Mouse (Mus musculus) MEL (cell line): ENCODE data around the gene Hrasls5. TPM values are rescaled to one million over a fixed set of nuclear protein-coding genes. Genes with fewer than 3 reads are reported as not detected.

Experiments used
- DNase-seq: peaks from one replicate; pipeline ENCODE4 v3.0.0; 2011; ENCODE audit warnings: low read depth, low spot score
- H3K27ac ChIP-seq: 2 replicates; pipeline ENCODE4 v1.5.1; 2012; ENCODE audit warnings: low read depth, mild to moderate bottlenecking, control low read depth, low read length, moderate library complexity; ENCODE audit not compliant: control insufficient read depth
- H3K27me3 ChIP-seq, 2 experiments: fragments of 150-350 bp in 1 of 2; sonication (generic) in 1 of 2; 2 replicates each; pipeline ENCODE4 v1.6.1; 2012; ENCODE audit warnings: low read length in 2 of 2, mild to moderate bottlenecking in 2 of 2, improper control_type of control experiment in 1 of 2, moderate library complexity in 1 of 2; ENCODE audit not compliant: insufficient read depth in 2 of 2, control insufficient read depth in 1 of 2
- H3K36me3 ChIP-seq, 2 experiments: 2 replicates each; pipeline ENCODE4 v1.6.1; 2012 to 2014; ENCODE audit warnings: low read length in 2 of 2, improper control_type of control experiment in 1 of 2, inconsistent platforms in 1 of 2, mild to moderate bottlenecking in 1 of 2; ENCODE audit not compliant: insufficient read depth in 2 of 2, control insufficient read depth in 1 of 2
- H3K4me1 ChIP-seq, 2 experiments: fragments of 150-350 bp in 1 of 2; sonication (generic) in 1 of 2; 2 replicates each; pipeline ENCODE4 v1.6.1; 2012; ENCODE audit warnings: low read length in 2 of 2, improper control_type of control experiment in 1 of 2, mild to moderate bottlenecking in 1 of 2; ENCODE audit not compliant: insufficient read depth in 2 of 2, control insufficient read depth in 1 of 2
- H3K4me3 ChIP-seq, 2 experiments: fragments of 150-350 bp in 1 of 2; sonication (generic) in 1 of 2; 2 replicates each; pipeline ENCODE4 v1.5.1; 2012; ENCODE audit warnings: low read depth in 2 of 2, low read length in 2 of 2, mild to moderate bottlenecking in 2 of 2, moderate library complexity in 2 of 2, control low read depth in 1 of 2, improper control_type of control experiment in 1 of 2; ENCODE audit not compliant: control insufficient read depth in 1 of 2, insufficient read depth in 1 of 2
- H3K79me2 ChIP-seq: 2 replicates; pipeline ENCODE4 v1.6.1; 2012; ENCODE audit warnings: mild to moderate bottlenecking, low read length, moderate library complexity; ENCODE audit not compliant: control insufficient read depth, poor library complexity, insufficient read depth
- H3K9ac ChIP-seq: 2 replicates; pipeline ENCODE4 v1.6.1; 2012; ENCODE audit warnings: low read depth, mild to moderate bottlenecking, control low read depth, low read length, moderate library complexity; ENCODE audit not compliant: control insufficient read depth, poor library complexity, severe bottlenecking
- H3K9me3 ChIP-seq: fragments of 150-350 bp; sonication (generic); replicated peaks from 2 replicates; pipeline ENCODE4 v1.6.1; 2012; ENCODE audit warnings: mild to moderate bottlenecking, low read length, improper control_type of control experiment, moderate library complexity; ENCODE audit not compliant: insufficient read depth
- CTCF ChIP-seq, 3 experiments: IDR thresholded peaks in 2 of 3; conservative IDR thresholded peaks in 1 of 3; 2 replicates each; pipeline ENCODE4 v1.5.1; 2011 to 2012; ENCODE audit warnings: low read length in 3 of 3, low read depth in 2 of 3, mild to moderate bottlenecking in 2 of 3, improper control_type of control experiment in 1 of 3, inconsistent platforms in 1 of 3, mixed read lengths in 1 of 3, moderate library complexity in 1 of 3; ENCODE audit not compliant: control insufficient read depth in 1 of 3, insufficient read depth in 1 of 3, poor library complexity in 1 of 3, severe bottlenecking in 1 of 3
- EP300 ChIP-seq, 2 experiments: IDR thresholded peaks; 2 replicates each; pipeline ENCODE4 v1.6.1; 2011; ENCODE audit warnings: improper control_type of control experiment in 2 of 2, low read length in 2 of 2, low read depth in 1 of 2, mild to moderate bottlenecking in 1 of 2
- ETS1 ChIP-seq: IDR thresholded peaks from 2 replicates; pipeline ENCODE4 v1.6.1; 2012; ENCODE audit warnings: low read depth, mild to moderate bottlenecking, inconsistent platforms, low read length, improper control_type of control experiment, moderate library complexity
- GABPA ChIP-seq: IDR thresholded peaks from 2 replicates; pipeline ENCODE4 v1.6.1; 2012; ENCODE audit warnings: low read depth, mild to moderate bottlenecking, inconsistent platforms, low read length, improper control_type of control experiment, moderate library complexity
- GATA1 ChIP-seq: IDR thresholded peaks from 2 replicates; pipeline ENCODE4 v1.6.1; 2011; ENCODE audit warnings: low read depth, low read length, improper control_type of control experiment
- HCFC1 ChIP-seq: IDR thresholded peaks from 2 replicates; pipeline ENCODE4 v1.6.1; 2012; ENCODE audit warnings: low read depth, mild to moderate bottlenecking, inconsistent platforms, low read length, improper control_type of control experiment, moderate library complexity
- KAT2A ChIP-seq: conservative IDR thresholded peaks from 2 replicates; pipeline ENCODE4 v1.6.1; 2012; ENCODE audit warnings: low read depth, low read length, improper control_type of control experiment, inconsistent platforms
- MAFK ChIP-seq: IDR thresholded peaks from 2 replicates; pipeline ENCODE4 v1.6.1; 2011; ENCODE audit warnings: low read depth, mild to moderate bottlenecking, low read length, improper control_type of control experiment, borderline replicate concordance
- MAZ ChIP-seq: IDR thresholded peaks from 2 replicates; pipeline ENCODE4 v1.6.1; 2012; ENCODE audit warnings: low read depth, mild to moderate bottlenecking, inconsistent platforms, low read length, improper control_type of control experiment
- MEF2A ChIP-seq: IDR thresholded peaks from 2 replicates; pipeline ENCODE4 v1.6.1; 2014; ENCODE audit warnings: low read depth, mild to moderate bottlenecking, inconsistent platforms, low read length, improper control_type of control experiment; ENCODE audit not compliant: poor library complexity, insufficient replicate concordance, severe bottlenecking; ENCODE audit errors: extremely low read depth
- MXI1 ChIP-seq: IDR thresholded peaks from 2 replicates; pipeline ENCODE4 v1.6.1; 2011; ENCODE audit warnings: mild to moderate bottlenecking, low read depth, low read length, improper control_type of control experiment
- MYB ChIP-seq: IDR thresholded peaks from 2 replicates; pipeline ENCODE4 v1.6.1; 2011; ENCODE audit warnings: mild to moderate bottlenecking, low read depth, low read length, improper control_type of control experiment
- MYC ChIP-seq: IDR thresholded peaks from 2 replicates; pipeline ENCODE4 v1.6.1; 2011; ENCODE audit warnings: low read depth, mild to moderate bottlenecking, low read length, improper control_type of control experiment, moderate library complexity
- POLR2AphosphoS2 ChIP-seq: IDR thresholded peaks from 2 replicates; pipeline ENCODE4 v1.6.1; 2011; ENCODE audit warnings: low read length, improper control_type of control experiment
- POLR2AphosphoS5 ChIP-seq: IDR thresholded peaks from 2 replicates; pipeline ENCODE4 v1.6.1; 2012; ENCODE audit warnings: low read depth, borderline replicate concordance, mild to moderate bottlenecking, inconsistent platforms, low read length, moderate library complexity, mixed read lengths
- RAD21 ChIP-seq: IDR thresholded peaks from 2 replicates; pipeline ENCODE4 v1.6.1; 2011; ENCODE audit warnings: mild to moderate bottlenecking, low read depth, low read length, improper control_type of control experiment
- SMC3 ChIP-seq: IDR thresholded peaks from 2 replicates; pipeline ENCODE4 v1.6.1; 2011; ENCODE audit warnings: low read depth, low read length, improper control_type of control experiment
- TAL1 ChIP-seq: IDR thresholded peaks from 2 replicates; pipeline ENCODE4 v1.6.1; 2012; ENCODE audit warnings: mild to moderate bottlenecking, inconsistent platforms, low read length, moderate library complexity, mixed read lengths
- TBP ChIP-seq: IDR thresholded peaks from 2 replicates; pipeline ENCODE4 v1.8.0; 2011; ENCODE audit warnings: low read depth, low read length, improper control_type of control experiment
- USF1 ChIP-seq: IDR thresholded peaks from 2 replicates; pipeline ENCODE4 v1.6.1; 2014; ENCODE audit warnings: low read depth, mild to moderate bottlenecking, inconsistent platforms, low read length, improper control_type of control experiment, moderate library complexity
- ZC3H11A ChIP-seq: IDR thresholded peaks from 2 replicates; pipeline ENCODE4 v1.6.1; 2012; ENCODE audit warnings: low read depth, mild to moderate bottlenecking, inconsistent platforms, low read length, improper control_type of control experiment
- ZMIZ1 ChIP-seq: IDR thresholded peaks from 2 replicates; pipeline ENCODE4 v1.6.1; 2012; ENCODE audit warnings: low read depth, mild to moderate bottlenecking, inconsistent platforms, low read length, improper control_type of control experiment, moderate library complexity
- ZNF384 ChIP-seq: IDR thresholded peaks from 2 replicates; pipeline ENCODE4 v1.6.1; 2012; ENCODE audit warnings: low read depth, mild to moderate bottlenecking, inconsistent platforms, low read length, improper control_type of control experiment
- polyA plus RNA-seq, 2 experiments: library from polyadenylated mRNA; stranded (reverse) in 1 of 2; unstranded in 1 of 2; fragments of >175 nt in 1 of 2; fragments of >200 nt in 1 of 2; gene quantifications; 2 replicates each; pipeline versions ENCODE4 v1.2.1 to v1.2.4; 2012; ENCODE audit warnings: low replicate concordance in 2 of 2, low read depth in 1 of 2; ENCODE audit not compliant: insufficient read length in 2 of 2, insufficient read depth in 1 of 2, missing spikeins in 1 of 2
- total RNA-seq: library from RNA; depleted of rRNA; stranded (reverse); fragments of 300-350 nt; gene quantifications from 2 replicates; pipeline ENCODE4 v1.2.3, GENCODE M21; 2012

Gene Hrasls5
- total and polyA plus RNA-seq, 3 experiments, result not detected

- Histone ChIP-seq H3K36me3 (no peaks in the 10 kb centered on the region; a peak in 2 of 4 replicates), H3K4me3 (no peak overlapping the region), H3K27me3 (no peaks in the 10 kb centered on the region), H3K79me2 (no peaks in the 10 kb centered on the region), H3K9me3 (no peaks in the 10 kb centered on the region), H3K4me1 (peaks cover 0 to 2% of the 10 kb centered on the region in 2 experiments; a peak in 1 of 4 replicates), H3K27ac (no peak overlapping the region), H3K9ac (no peak overlapping the region)
- TF ChIP-seq ZC3H11A (no peak), MYB (no peak), POLR2AphosphoS2 (no peak), MEF2A (no peak), USF1 (no peak), MXI1 (no peak), GATA1 (no peak), KAT2A (no peak)
- no peak for DNase-seq
These were observed 27.1 kb upstream of the Hrasls5 start for GRCm38 (mm10) chr19:7585279-7585678.

GRCm38 (mm10) chr19:7585764-7586163 lies 26.6 kb upstream of the Hrasls5 start:
- Histone ChIP-seq H3K4me3 (no peak overlapping the region), H3K27me3 (no peaks in the 10 kb centered on the region), H3K27ac (no peak overlapping the region), H3K9me3 (no peaks in the 10 kb centered on the region), H3K79me2 (no peaks in the 10 kb centered on the region), H3K36me3 (no peaks in the 10 kb centered on the region; a peak in 2 of 4 replicates), H3K9ac (no peak overlapping the region), H3K4me1 (peaks cover 0 to 2% of the 10 kb centered on the region in 2 experiments; a peak in 1 of 4 replicates)
- DNase-seq, result no peak
- TF ChIP-seq ETS1 (no peak), SMC3 (no peak), ZMIZ1 (no peak), POLR2AphosphoS5 (no peak), MAFK (no peak), TBP (no peak), MXI1 (no peak), MAZ (no peak), KAT2A (no peak), GATA1 (no peak), RAD21 (no peak), EP300 (IDR thresholded peaks at IDR 0.05; ENCODE audit: low read depth in 1 of 2, low read length in 2 of 2) (no peak), TAL1 (no peak), MYC (no peak), CTCF (IDR thresholded peaks at IDR 0.05 in 2 of 3, conservative IDR thresholded peaks at IDR 0.05 in 1 of 3; ENCODE audit: control insufficient read depth in 1 of 3, insufficient read depth in 1 of 3, low read depth in 2 of 3, low read length in 3 of 3, poor library complexity in 1 of 3, severe bottlenecking in 1 of 3) (no peak), HCFC1 (no peak), GABPA (no peak), ZNF384 (no peak)
